Mouse (Mus musculus) heart, postnatal 0 days (tissue): ENCODE results near the gene Adh7. TPM values are rescaled to one million over a fixed set of nuclear protein-coding genes. Genes with fewer than 3 reads are reported as not detected.

Experiments used
- ATAC-seq: fragments of 200-750 bp; cut with Nextera tagmentation; 2 replicates; pipeline ENCODE4 v1.8.0; 2017; ENCODE audit warnings: low read depth, moderate number of reproducible peaks, moderate library complexity; ENCODE audit not compliant: insufficient read depth
- DNase-seq: peaks from one replicate; pipeline ENCODE4 v3.0.0-alpha.2; 2016; ENCODE audit warnings: low spot score
- H3K27ac ChIP-seq: fragments of 300-500 bp; sonication (generic); 2 replicates; pipeline ENCODE4 v1.5.1; 2014; ENCODE audit warnings: low read depth, mild to moderate bottlenecking
- H3K27me3 ChIP-seq: fragments of 300-500 bp; sonication (generic); 2 replicates; pipeline ENCODE4 v1.6.1; 2014; ENCODE audit warnings: low read length, mixed read lengths; ENCODE audit not compliant: control insufficient read depth, insufficient read depth
- H3K36me3 ChIP-seq: fragments of 300-500 bp; sonication (generic); replicated peaks from 2 replicates; pipeline ENCODE4 v1.6.1; 2014; ENCODE audit warnings: low read length, mixed read lengths; ENCODE audit not compliant: control insufficient read depth, insufficient read depth
- H3K4me1 ChIP-seq: fragments of 300-500 bp; sonication (generic); 2 replicates; pipeline ENCODE4 v1.6.1; 2014; ENCODE audit warnings: antibody characterized with exemption; ENCODE audit not compliant: control insufficient read depth, insufficient read depth
- H3K4me2 ChIP-seq: fragments of 300-500 bp; sonication (generic); 2 replicates; pipeline ENCODE4 v1.6.1; 2014; ENCODE audit warnings: low read depth, mild to moderate bottlenecking, low read length, moderate library complexity
- H3K4me3 ChIP-seq: fragments of 300-500 bp; sonication (generic); 2 replicates; pipeline ENCODE4 v1.5.1; 2014; ENCODE audit warnings: low read depth, low read length
- H3K9ac ChIP-seq: fragments of 300-500 bp; sonication (generic); replicated peaks from 2 replicates; pipeline ENCODE4 v1.6.1; 2014; ENCODE audit warnings: low read depth, low read length, mixed read lengths
- H3K9me3 ChIP-seq: fragments of 300-500 bp; sonication (generic); replicated peaks from 2 replicates; pipeline ENCODE4 v1.6.1; 2016; ENCODE audit warnings: low read length; ENCODE audit not compliant: control insufficient read depth
- CTCF ChIP-seq: IDR thresholded peaks from 2 replicates; pipeline ENCODE4 v1.5.1; 2016; ENCODE audit warnings: antibody characterized with exemption, control low read depth, low read depth
- EP300 ChIP-seq: IDR thresholded peaks from 2 replicates; pipeline ENCODE4 v1.6.1; 2016; ENCODE audit warnings: antibody characterized with exemption, low read depth
- WGBS: fragments of 180-500 bp; shearing (Covaris S2); extraction: QIAGEN DNeasy Blood & Tissue Kit; methylation state at CpG from one replicate; pipeline ENCODE4 v1.1.7; 2014; 5-methylcytosine and 5-hydroxymethylcytosine counted together
- polyA plus RNA-seq: library from polyadenylated mRNA; unstranded; fragments of >200 nt; fragmentation: Nextera tagmentation; extraction: Ambion mirVana; gene quantifications from 2 replicates; pipeline ENCODE4 v1.2.1, GENCODE M21; 2015
- total RNA-seq: library from RNA; depleted of rRNA; stranded (reverse); fragments of >200 nt; gene quantifications from 2 replicates; pipeline ENCODE4 v1.2.3, GENCODE M21; 2014; ENCODE audit warnings: low replicate concordance

Gene Adh7
- total and polyA plus RNA-seq, 2 experiments from 2014 or later = not detected

- no peak for TF ChIP-seq EP300
- TF ChIP-seq CTCF = no peak
- DNase-seq (no peak), ATAC-seq (no peak)
- Histone ChIP-seq H3K4me3 (no peak overlapping the region), H3K9ac (no peak overlapping the region), H3K9me3 (no peaks in the 10 kb centered on the region), H3K27ac (no peak overlapping the region), H3K36me3 (no peaks in the 10 kb centered on the region), H3K27me3 (no peaks in the 10 kb centered on the region), H3K4me2 (no peak overlapping the region), H3K4me1 (no peaks in the 10 kb centered on the region)
- 92% methylated on average over 26 of the region's 26 CpGs for WGBS
Observed at GRCm38 (mm10) chr3:138185995-138186930, 31.3 kb upstream of the Adh7 start.

GRCm38 (mm10) chr3:138192260-138192659 is 25.3 kb upstream of the Adh7 start:
- Histone ChIP-seq H3K27ac (no peak overlapping the region), H3K4me2 (no peak overlapping the region), H3K9ac (no peak overlapping the region), H3K4me1 (no peaks in the 10 kb centered on the region), H3K4me3 (no peak overlapping the region), H3K27me3 (no peaks in the 10 kb centered on the region), H3K36me3 (no peaks in the 10 kb centered on the region), H3K9me3 (no peaks in the 10 kb centered on the region)
- DNase-seq (no peak), ATAC-seq (no peak)
- 59% methylated on average over 7 of the region's 7 CpGs for WGBS
- TF ChIP-seq CTCF (no peak), EP300 (no peak)

GRCm38 (mm10) chr3:138193683-138194302 is 23.8 kb upstream of the Adh7 start, which contains the start of gene 4930579F01Rik:
Gene 4930579F01Rik (minus strand): TSS chr3:138193825.
- H3K27ac ChIP-seq = no peak within 1 kb of the TSS
- TF ChIP-seq EP300 = no peak
- ATAC-seq (no peak), DNase-seq (no peak)
- WGBS = 76% methylated on average over 15 of the region's 15 CpGs
- no peak within 1 kb of the TSS for H3K9ac ChIP-seq
- no peaks in the 10 kb centered on the region for H3K27me3 ChIP-seq
- no peak within 1 kb of the TSS for H3K4me2 ChIP-seq
- no peaks in the 10 kb centered on the region for H3K9me3 ChIP-seq
- no peaks in the 10 kb centered on the region for H3K4me1 ChIP-seq
- H3K4me3 ChIP-seq = no peak within 1 kb of the TSS
- no peaks in the 10 kb centered on the region for H3K36me3 ChIP-seq

- 80% methylated on average over 14 of the region's 14 CpGs for WGBS
- no peak for ATAC-seq
- Histone ChIP-seq H3K9ac (no peak overlapping the region), H3K27ac (no peak overlapping the region), H3K4me3 (no peak overlapping the region), H3K36me3 (no peaks in the 10 kb centered on the region), H3K27me3 (no peaks in the 10 kb centered on the region), H3K9me3 (no peaks in the 10 kb centered on the region), H3K4me2 (no peak overlapping the region), H3K4me1 (no peaks in the 10 kb centered on the region)
- DNase-seq = no peak
- TF ChIP-seq EP300 (no peak), CTCF (no peak)
Observed at GRCm38 (mm10) chr3:138197093-138197492, 20.5 kb upstream of the Adh7 start.

GRCm38 (mm10) chr3:138197556-138197955 is 20.0 kb upstream of the Adh7 start:
- WGBS = 49% methylated on average over 9 of the region's 9 CpGs
- no peak for TF ChIP-seq CTCF
- TF ChIP-seq EP300 = no peak
- Histone ChIP-seq H3K36me3 (no peaks in the 10 kb centered on the region), H3K4me2 (peak overlapping the region; percentile 41; the same call in 1 of the 2 replicates), H3K4me1 (no peaks in the 10 kb centered on the region), H3K9ac (no peak overlapping the region), H3K4me3 (no peak overlapping the region), H3K27ac (no peak overlapping the region), H3K9me3 (no peaks in the 10 kb centered on the region), H3K27me3 (no peaks in the 10 kb centered on the region)
- ATAC-seq (no peak), DNase-seq (no peak)
